Mouse (Mus musculus): ENCODE results near the gene Ptgr1. TPM values are rescaled to one million over a fixed set of nuclear protein-coding genes. Genes with fewer than 3 reads are reported as not detected.

The Ptgr1 gene
- 23.8 and 25.5 TPM in 2 replicates for polyA plus RNA-seq (2015; fragmentation: Nextera tagmentation; extraction: Ambion mirVana)

DNA sequence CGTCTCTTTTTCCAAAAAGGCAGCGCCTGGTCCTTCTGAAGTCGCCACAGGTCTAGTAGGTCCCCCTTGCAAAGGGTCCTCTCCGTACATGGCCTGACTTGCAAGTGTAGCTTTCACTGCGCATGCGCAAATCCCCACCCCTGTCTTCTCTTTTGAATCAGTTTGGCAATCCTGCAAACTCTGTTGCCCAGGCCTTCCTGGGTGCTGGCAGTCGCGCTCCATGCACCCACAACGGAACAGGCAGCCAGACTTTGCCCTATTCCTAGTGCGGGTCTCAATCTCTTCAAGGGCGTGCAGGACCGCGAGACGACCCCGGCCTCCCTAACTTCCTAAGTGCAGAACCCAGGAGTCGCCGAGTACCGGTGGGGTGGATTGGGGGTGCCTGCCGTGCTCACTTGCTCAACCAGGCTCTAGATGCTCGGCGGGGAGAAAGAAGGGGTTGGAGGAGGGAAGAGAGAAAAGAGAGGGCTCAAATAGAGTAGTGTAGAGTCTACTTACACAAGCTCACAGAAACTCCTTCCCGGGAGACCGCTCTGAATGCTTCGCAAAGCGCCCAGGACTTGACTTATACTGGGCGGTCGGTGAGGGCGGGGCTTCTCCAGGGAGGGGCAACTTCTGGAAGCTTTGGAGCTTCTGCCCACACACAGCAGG lies at the start of gene Ptgr1:
Gene Ptgr1 (minus strand): TSS at position 580 of the 651 bp plus-strand sequence.
- Histone ChIP-seq H3K36me3 (no peaks in the 10 kb centered on the region), H3K4me3 (peak within 1 kb of the TSS; percentile 67), H3K9ac (peak within 1 kb of the TSS; percentile 74), H3K27me3 (no peaks in the 10 kb centered on the region), H3K27ac (peak within 1 kb of the TSS; percentile 48; the same call in 1 of the 2 replicates), H3K4me2 (replicated peaks) (peak within 1 kb of the TSS; percentile 79), H3K9me3 (no peaks in the 10 kb centered on the region), H3K4me1 (peaks cover 10% of the 10 kb centered on the region)
- WGBS: under 1% methylated on average over 28 of the region's 28 CpGs
- ATAC-seq (ENCODE audit: low FRiP score, low read depth): peak; percentile 68

DNA sequence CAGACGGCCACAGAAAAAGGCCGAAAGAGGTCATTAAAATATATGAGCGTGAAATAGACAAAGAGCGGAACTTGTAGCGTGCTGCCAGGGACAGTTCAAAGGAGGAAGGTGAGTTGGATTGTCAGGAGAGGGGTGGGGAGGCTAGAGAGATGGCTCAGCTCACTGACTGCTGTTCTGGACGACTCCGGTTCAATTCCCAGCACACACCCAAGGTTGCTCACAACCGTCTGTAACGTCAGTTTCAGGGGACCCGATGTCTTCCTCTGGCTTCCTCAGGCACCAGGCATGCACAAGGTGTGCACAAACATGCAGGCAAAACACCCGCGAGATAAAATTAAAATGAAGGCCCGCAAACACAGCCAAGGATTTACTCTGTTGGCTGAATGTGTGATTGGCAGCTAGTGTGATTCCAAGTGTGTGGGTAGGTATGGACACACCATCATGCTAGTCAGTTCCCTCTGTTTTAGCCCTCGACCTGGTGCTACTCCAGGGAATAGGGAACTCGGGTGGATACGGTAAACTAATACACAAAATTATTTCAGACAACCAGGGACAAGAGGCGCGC lies 48.9 kb upstream of the Ptgr1 start:
- Histone ChIP-seq H3K4me2 (replicated peaks) (peak overlapping the region; percentile 67), H3K9me3 (peaks cover 2% of the 10 kb centered on the region; the same call in 1 of the 2 replicates), H3K4me1 (peaks cover 12% of the 10 kb centered on the region), H3K27ac (no peak overlapping the region), H3K36me3 (peaks cover 30% of the 10 kb centered on the region), H3K27me3 (no peaks in the 10 kb centered on the region), H3K4me3 (peak overlapping the region; percentile 86), H3K9ac (peak overlapping the region; percentile 85)
- ATAC-seq (ENCODE audit: low FRiP score, low read depth): no peak
- 53% methylated on average over 18 of the region's 18 CpGs for WGBS

DNA sequence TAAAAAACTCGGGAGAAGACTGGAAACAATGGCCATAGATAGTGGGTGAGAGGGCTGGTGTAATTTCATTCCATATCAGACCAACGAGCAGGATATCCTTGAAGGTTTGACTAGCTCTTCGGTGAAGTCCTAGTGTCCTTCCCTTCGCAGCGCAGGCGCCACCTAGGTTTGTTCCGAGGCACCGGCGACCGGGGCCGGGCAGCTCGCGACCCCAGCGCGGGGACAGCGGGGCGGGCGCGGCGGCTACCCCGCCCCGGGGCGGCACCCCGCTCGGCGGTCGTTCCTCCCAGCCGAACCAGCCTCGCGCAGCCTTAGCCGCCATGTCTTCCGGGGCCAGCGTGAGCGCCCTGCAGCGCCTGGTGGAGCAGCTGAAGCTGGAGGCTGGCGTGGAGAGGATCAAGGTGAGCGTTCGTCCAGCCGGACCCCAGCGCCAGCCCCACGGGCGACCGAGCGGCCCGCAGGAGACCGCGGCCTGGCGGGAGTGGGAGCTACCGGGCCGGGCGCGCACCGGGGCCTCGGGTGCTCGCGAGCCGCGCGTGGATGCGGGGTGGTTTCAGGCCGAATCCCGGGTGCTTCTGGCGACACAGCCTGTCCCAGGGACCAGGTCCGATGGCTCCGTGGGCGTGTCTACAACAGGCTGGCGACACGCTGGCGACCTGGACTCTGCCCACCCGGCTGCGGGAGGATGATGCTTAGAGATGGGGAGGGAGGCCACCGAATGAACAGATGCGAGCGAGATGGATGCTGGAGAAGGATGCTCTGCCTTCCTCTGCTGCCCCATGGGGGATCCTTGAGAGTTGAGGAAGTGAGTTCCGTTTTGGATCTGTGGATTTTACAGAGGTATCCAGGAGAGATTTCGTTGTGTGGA lies 48.2 kb upstream of the Ptgr1 start, which contains the start of gene Gng10:
Gene Gng10 (plus strand): TSS at position 171 of the 868 bp plus-strand sequence.
- 9% methylated on average over 74 of the region's 76 CpGs for WGBS
- Histone ChIP-seq H3K9ac (peak within 1 kb of the TSS; percentile 85), H3K4me3 (peak within 1 kb of the TSS; percentile 86), H3K4me1 (peaks cover 12% of the 10 kb centered on the region), H3K4me2 (replicated peaks) (peak within 1 kb of the TSS; percentile 67), H3K27me3 (no peaks in the 10 kb centered on the region), H3K9me3 (peaks cover 2% of the 10 kb centered on the region; the same call in 1 of the 2 replicates), H3K27ac (peak within 1 kb of the TSS; percentile 56; the same call in 1 of the 2 replicates), H3K36me3 (peaks cover 22% of the 10 kb centered on the region)
- peak; percentile 83 for ATAC-seq (ENCODE audit: low FRiP score, low read depth)

DNA sequence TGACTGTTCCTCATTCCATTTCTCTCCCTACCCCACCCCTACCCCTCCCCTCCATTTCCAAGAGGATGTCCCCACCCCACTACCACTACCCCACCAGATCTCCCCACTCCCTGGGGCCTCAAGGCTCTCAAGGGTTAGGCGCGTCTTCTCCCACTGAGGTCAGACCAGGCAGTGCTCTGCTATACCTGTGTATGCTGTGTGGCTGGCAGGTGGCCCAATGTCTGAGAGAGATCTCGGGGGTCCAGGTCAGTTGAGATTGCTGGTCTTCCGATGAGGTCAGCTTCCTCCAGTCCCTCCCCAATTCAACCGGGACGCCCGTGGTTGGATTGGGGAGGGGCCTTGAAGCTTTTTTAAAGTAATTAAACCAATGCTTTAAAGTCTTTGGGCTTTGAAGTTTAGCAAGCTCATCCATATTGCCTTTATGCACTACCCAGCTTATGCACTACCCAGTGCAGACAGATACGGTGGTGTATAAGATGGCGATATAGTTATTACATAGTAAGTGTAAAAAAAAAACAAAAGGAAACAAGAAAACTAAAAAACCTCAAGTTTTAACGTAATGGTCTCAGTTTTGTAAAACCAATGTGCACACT lies 47.5 kb upstream of the Ptgr1 start:
- Histone ChIP-seq H3K36me3 (peaks cover 15% of the 10 kb centered on the region), H3K4me2 (replicated peaks) (peak overlapping the region; percentile 67), H3K27me3 (no peaks in the 10 kb centered on the region), H3K9me3 (peaks cover 2% of the 10 kb centered on the region; the same call in 1 of the 2 replicates), H3K9ac (no peak overlapping the region), H3K27ac (no peak overlapping the region), H3K4me1 (peaks cover 12% of the 10 kb centered on the region), H3K4me3 (peak overlapping the region; percentile 86)
- ATAC-seq (ENCODE audit: low FRiP score, low read depth): 0 out of 2 replicates have a peak, but pooled peaks have one; percentile 30
- 74% methylated on average over 10 of the region's 10 CpGs for WGBS

DNA sequence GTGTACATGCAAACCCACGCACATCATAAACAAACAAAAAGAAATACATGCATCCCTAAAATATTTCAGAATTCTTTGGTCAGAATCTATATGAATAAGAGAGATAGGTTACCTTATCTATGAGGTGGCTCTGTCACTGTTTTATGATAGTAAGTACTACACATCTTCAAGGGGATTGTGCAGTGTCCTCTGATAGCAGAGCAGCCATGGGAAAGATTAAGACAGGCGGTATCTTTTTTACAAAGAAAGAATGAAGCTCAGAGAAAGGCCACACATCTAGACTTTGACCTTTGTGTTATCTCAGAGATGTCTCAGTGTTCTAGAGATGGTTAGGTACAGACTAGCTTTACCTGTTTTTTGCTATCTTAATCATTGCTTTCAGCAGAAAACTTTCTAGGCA lies 30.0 kb upstream of the Ptgr1 start:
- H3K9ac ChIP-seq: no peak overlapping the region
- no peaks in the 10 kb centered on the region for H3K4me1 ChIP-seq
- H3K4me3 ChIP-seq: no peak overlapping the region
- H3K4me2 ChIP-seq (replicated peaks): no peak overlapping the region
- no peak overlapping the region for H3K27ac ChIP-seq
- H3K27me3 ChIP-seq: no peaks in the 10 kb centered on the region
- WGBS: 95% methylated on average over 2 of the region's 2 CpGs
- ATAC-seq (ENCODE audit: low FRiP score, low read depth): no peak
- H3K36me3 ChIP-seq: peaks cover 57% of the 10 kb centered on the region
- H3K9me3 ChIP-seq: no peaks in the 10 kb centered on the region

DNA sequence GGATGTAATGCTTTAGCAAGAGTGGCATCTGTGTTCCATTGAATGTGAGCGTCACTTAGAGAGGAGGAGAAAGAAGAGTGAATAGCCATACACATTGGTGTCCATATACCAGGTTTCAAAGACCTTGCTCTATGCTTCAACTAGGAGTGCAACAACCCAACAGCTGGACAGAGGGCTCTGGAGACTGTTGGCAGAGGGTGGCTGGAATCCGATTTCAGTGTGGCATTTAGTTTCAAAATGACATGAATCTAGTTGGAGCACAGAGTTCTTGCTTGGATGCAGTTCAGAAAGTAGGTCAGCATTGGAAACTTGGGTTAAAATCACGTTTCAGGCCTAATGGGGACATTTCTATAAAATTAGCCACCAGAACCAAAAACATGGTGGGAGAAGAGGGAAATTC lies 28.3 kb upstream of the Ptgr1 start:
- WGBS: 85% methylated on average over 3 of the region's 3 CpGs
- no peak for ATAC-seq (ENCODE audit: low FRiP score, low read depth)
- no peak overlapping the region for H3K4me2 ChIP-seq (replicated peaks)
- H3K36me3 ChIP-seq: peaks cover 47% of the 10 kb centered on the region
- H3K4me1 ChIP-seq: 0 out of 2 replicates have a peak, but pooled peaks cover 3% of the 10 kb centered on the region
- H3K9ac ChIP-seq: no peak overlapping the region
- H3K4me3 ChIP-seq: no peak overlapping the region
- H3K9me3 ChIP-seq: no peaks in the 10 kb centered on the region
- H3K27me3 ChIP-seq: no peaks in the 10 kb centered on the region
- H3K27ac ChIP-seq: no peak overlapping the region

DNA sequence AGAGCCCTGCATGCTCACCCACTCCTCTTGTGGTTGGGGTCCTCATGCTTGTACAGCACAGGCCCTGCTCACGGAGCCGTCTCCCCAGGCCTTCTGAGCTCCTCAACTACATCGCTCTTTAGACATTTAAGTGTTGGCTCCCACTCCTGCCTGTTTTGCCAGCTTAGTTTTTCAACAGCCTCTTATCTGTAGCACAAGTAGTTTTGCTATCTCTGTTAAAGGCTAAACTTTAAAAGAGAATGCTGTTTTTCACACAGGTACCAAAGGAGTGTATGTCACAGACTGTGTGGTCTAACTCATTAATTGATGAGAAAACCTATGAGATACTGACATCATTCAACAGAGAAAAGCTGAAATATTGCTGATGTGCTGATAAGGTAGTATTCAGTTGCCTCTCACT lies 24.5 kb upstream of the Ptgr1 start:
- no peak for ATAC-seq (ENCODE audit: low FRiP score, low read depth)
- Histone ChIP-seq H3K27ac (0 out of 2 replicates have a peak overlapping the region, but pooled peaks have one; percentile 22), H3K9me3 (no peaks in the 10 kb centered on the region), H3K4me2 (replicated peaks) (no peak overlapping the region), H3K4me3 (no peak overlapping the region), H3K36me3 (peaks cover 14% of the 10 kb centered on the region), H3K27me3 (no peaks in the 10 kb centered on the region), H3K4me1 (peaks cover 15% of the 10 kb centered on the region), H3K9ac (no peak overlapping the region)
- WGBS: 74% methylated on average over 3 of the region's 3 CpGs

DNA sequence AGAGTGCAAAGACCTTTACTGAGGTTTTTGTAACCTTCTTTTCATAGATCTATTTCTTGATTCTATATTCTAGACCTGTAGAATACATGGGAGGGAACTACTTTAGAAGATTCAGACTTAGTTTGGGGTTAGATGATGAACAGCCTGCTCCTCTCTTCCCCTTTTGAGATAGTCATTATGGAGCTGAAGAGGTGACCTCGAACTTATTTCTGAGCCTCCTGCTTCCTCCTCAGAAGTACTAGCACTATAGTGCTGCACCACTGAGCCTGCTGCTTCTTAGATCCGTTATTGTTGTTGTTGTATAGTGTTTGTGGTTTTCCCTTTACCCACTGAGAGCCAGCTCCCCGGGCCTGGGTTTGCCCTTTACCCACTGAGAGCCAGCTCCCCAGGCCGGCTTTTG lies 22.8 kb upstream of the Ptgr1 start:
- H3K9ac ChIP-seq: no peak overlapping the region
- H3K4me3 ChIP-seq: no peak overlapping the region
- WGBS: 73% methylated on average over 4 of the region's 4 CpGs
- no peak overlapping the region for H3K4me2 ChIP-seq (replicated peaks)
- no peaks in the 10 kb centered on the region for H3K9me3 ChIP-seq
- no peak overlapping the region for H3K27ac ChIP-seq
- peaks cover 33% of the 10 kb centered on the region for H3K4me1 ChIP-seq
- no peaks in the 10 kb centered on the region for H3K27me3 ChIP-seq
- H3K36me3 ChIP-seq: peaks cover 6% of the 10 kb centered on the region
- no peak for ATAC-seq (ENCODE audit: low FRiP score, low read depth)

DNA sequence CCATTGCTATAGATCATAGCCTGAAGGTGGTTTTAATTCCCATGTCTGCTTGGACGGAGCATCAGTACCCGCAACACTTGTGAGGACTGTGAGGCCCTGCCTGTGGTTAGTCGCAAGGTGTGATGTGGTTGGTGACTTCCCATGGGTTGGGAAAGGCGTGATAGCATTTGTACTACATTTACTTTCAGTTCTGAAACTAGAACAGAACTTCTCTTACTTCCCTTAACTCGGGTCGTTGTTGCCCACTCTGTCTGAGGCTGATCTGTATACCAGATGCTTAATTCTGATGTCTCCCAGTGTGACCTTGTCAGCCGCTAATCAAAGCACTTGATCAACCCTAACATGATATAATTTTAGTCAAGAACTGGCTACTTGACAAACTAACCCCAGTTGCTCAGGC lies 22.3 kb upstream of the Ptgr1 start:
- Histone ChIP-seq H3K4me2 (replicated peaks) (no peak overlapping the region), H3K4me1 (peaks cover 38% of the 10 kb centered on the region), H3K27me3 (no peaks in the 10 kb centered on the region), H3K9ac (no peak overlapping the region), H3K4me3 (no peak overlapping the region), H3K27ac (no peak overlapping the region), H3K36me3 (peaks cover 5% of the 10 kb centered on the region), H3K9me3 (no peaks in the 10 kb centered on the region)
- WGBS: 87% methylated on average over 7 of the region's 7 CpGs
- no peak for ATAC-seq (ENCODE audit: low FRiP score, low read depth)

DNA sequence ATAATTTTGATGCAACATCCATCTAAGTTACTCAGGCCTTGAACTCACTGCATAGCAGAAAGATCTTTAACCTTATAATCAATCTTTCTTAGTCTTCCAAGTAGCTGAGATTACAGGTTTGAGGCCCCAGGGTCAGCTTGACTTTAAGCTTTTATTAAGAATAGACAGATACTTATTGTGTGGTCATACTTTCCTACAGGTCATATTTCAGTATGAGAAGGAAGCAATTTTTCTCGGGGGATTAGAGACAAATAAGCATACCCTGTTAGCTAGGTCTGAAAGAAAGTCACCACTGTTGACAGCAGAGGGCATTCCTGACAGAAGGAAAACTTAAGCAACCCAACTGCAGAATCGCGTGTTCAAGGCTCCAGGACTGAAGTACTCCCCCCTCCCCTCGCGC lies 21.1 kb upstream of the Ptgr1 start:
- 75% methylated on average over 5 of the region's 5 CpGs for WGBS
- peaks cover 44% of the 10 kb centered on the region for H3K4me1 ChIP-seq
- H3K4me3 ChIP-seq: no peak overlapping the region
- no peak overlapping the region for H3K4me2 ChIP-seq (replicated peaks)
- H3K9me3 ChIP-seq: no peaks in the 10 kb centered on the region
- H3K36me3 ChIP-seq: no peaks in the 10 kb centered on the region
- H3K27me3 ChIP-seq: no peaks in the 10 kb centered on the region
- no peak for ATAC-seq (ENCODE audit: low FRiP score, low read depth)
- no peak overlapping the region for H3K27ac ChIP-seq
- H3K9ac ChIP-seq: no peak overlapping the region

DNA sequence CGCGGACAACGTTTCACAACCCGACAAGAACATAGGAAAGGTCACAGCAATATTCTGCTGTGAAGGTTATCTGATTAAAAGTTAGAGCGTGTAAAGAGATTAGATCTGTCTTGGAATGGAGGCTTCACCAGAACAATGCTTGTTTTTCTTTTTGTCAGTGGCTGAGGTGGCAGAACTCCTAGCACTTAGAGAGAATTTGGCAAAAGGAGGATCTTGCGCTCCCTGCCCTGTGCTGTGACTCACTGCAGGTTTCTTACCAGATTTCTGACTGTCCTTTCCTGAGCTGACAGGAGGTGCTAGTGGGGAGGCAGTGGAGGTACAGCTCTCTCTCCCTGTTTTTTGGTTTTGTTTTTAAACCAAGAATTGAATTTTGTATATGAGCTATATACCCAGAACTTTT lies 20.1 kb upstream of the Ptgr1 start:
- H3K4me3 ChIP-seq: no peak overlapping the region
- no peaks in the 10 kb centered on the region for H3K36me3 ChIP-seq
- no peaks in the 10 kb centered on the region for H3K9me3 ChIP-seq
- no peaks in the 10 kb centered on the region for H3K27me3 ChIP-seq
- H3K27ac ChIP-seq: no peak overlapping the region
- no peak for ATAC-seq (ENCODE audit: low FRiP score, low read depth)
- WGBS: 87% methylated on average over 6 of the region's 6 CpGs
- peaks cover 48% of the 10 kb centered on the region for H3K4me1 ChIP-seq
- H3K4me2 ChIP-seq (replicated peaks): no peak overlapping the region
- H3K9ac ChIP-seq: no peak overlapping the region

All from limb, embryonic 13.5 days (tissue).